Mouse (Mus musculus) cerebellum, adult 18-20 months (tissue): ENCODE data around the gene Kpna1.
"Not testable (repeated sequence)": the region's sequence is repeated elsewhere in the genome, so short reads cannot be mapped to it uniquely, and the experiment has no call there.

Source experiments
- DNase-seq, 2 experiments: peaks; one replicate each; pipeline ENCODE4 v3.0.0; 2021

Gene Kpna1

DNA sequence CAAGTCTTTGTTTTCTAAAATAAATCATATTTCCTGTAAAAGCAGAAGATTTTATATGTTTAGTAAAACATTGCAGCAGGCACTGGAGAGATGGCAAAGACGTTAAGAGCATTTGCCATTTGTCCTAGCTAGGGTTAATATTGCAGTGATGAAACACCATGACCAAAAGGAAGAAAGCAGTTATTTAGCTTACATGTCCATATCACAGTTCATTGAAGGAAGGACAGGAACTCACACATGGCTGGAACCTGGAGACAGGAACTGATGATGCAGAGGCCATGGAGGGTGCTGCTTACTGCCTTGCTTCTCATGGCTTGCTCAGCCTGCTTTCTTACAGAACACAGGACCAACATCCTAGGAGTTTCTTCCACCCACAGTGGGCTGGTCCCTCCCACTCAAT lies 13.8 kb downstream of the Kpna1 start:
- DNase-seq, result no peak

DNA sequence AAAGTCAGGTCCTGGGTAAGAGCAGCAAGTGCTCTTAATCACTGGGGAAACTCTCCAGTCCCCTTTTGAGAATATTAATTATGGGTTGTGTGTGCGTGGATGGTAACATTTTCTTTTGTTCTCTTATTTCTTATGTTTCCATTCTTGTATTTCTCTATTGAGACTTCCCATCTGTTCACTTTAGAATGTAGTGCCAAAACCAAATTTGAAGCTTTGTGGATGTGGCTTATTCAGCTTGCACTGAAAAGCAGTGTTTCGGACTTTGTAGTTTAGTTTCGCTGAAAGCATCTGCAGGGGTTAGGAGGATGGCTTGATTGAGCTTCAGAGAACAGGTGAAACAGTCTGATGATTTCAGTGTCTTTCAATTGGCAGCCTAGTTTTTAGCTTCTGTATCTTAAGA lies 14.8 kb downstream of the Kpna1 start:
- no peak for DNase-seq

DNA sequence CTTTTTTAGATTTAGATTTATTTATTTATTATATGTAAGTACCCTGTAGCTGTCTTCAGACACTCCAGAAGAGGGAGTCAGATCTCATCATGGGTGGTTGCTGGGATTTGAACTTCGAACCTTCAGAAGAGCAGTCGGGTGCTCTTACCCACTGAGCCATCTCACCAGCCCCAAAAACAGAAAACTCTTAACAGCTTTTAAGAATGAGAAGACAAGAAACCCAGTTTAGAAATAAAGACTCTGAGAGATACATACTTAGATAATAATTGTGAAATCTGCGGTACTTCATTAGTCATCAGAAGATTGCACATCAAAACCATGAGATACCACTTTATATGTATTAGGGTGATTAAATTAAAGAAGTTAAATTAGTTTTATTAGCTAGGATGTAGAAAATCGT lies 20.3 kb downstream of the Kpna1 start:
- not testable (repeated sequence) for DNase-seq

DNA sequence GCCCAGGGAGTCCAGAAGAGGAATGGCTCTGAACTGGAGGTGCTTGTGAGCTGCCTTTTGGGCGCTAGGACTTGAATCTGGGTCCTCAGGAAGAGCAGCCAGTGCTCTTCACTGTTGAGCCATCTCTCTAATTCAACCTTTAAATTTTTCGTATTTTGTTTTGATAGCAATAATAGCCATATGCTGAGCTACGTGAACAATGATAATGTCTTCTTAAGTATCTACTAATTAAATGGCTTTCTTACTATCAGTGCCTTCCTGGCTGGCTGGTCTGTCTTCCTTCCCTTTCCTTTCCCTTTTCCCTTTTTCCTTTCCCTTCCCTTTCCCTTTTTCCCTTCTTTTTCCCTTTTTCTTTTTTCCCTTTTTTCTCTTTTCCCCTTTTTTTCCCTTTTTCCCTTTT lies 29.8 kb downstream of the Kpna1 start:
- no peak for DNase-seq

DNA sequence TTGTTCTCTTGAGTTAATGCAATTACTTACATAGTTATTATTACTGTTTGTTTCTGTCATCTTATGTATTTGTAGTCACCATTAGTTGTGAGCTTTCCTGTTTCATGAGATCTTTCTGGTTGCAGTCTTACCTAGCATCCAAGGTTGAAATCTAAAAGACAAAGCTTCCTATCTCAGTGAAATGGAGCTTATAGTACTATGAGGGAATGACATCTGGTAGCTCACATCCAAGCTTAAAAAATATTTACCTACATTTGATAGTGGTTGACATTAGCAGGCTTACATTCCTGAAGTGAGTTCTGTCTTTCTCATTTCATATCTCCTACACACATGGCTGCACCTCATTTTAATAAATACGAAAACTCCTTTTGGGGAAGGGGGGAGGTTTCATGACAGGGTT lies 37.8 kb downstream of the Kpna1 start:
- no peak for DNase-seq

DNA sequence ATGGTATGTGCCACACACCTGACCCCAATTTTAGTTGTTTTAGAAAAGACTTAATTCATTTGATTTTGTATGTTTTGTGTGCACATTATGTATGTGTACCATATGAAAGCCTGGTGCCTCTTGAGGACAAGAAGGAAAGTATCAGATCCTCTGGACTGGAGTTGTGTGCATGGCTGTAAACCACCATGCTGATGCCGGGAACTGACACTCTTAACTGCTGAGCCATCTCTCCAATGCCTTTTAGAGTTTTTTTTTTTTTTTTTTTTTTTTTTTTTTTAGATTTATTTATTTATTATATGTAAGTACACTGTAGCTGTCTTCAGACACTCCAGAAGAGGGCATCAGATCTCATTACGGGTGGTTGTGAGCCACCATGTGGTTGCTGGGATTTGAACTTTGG lies 49.6 kb downstream of the Kpna1 start:
- DNase-seq, result not testable (repeated sequence)

DNA sequence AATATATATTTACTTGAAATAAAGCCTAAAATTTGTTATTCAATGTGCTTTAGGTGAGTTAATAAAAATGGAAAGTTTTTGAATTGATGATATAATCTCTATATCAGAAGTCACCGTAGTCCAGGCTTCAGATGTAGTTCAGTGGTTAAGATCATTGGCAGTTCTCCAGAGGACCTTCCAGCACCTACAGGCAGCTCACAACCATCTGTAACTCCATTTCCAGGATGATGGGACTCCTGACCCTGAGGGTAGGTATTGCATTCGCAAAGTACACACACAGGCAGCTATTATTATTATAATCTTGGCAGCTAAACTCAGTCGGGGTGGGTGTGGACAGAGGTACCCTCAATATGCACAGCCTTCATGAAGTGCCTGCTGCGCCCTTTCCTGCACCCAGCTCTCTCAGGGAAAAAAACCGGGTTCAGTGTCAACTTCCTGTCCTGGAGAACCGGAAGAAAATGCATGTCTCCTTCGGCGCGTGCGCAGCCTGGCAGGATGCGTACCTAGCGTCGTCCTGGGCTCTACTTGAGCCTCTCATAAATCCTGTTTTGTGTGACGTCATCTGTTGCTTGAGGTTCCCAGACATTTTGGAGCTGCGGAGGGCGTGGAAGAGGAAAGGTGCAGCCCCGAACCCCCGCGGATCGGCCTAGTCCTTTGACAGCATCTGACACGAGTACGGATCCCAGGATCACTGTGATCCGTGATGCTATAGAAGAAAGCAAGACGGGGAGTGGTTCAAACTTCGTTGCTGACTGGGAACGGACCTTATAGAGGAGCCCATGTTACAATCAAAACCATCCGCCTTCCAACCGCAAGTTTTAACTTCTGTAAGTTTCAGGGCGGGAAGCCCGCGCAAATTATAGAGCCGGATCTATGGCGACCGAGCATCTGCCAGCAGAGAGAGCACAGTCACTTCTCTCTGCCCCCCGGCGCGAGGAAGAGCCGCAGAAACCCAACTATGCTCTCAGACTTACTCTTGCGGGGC lies 62.4 kb downstream of the Kpna1 start, which contains the start of gene Wdr5b:
Gene Wdr5b (plus strand): TSS at position 551 of the 985 bp plus-strand sequence.
- peak; percentile 92 to 95 for DNase-seq

DNA sequence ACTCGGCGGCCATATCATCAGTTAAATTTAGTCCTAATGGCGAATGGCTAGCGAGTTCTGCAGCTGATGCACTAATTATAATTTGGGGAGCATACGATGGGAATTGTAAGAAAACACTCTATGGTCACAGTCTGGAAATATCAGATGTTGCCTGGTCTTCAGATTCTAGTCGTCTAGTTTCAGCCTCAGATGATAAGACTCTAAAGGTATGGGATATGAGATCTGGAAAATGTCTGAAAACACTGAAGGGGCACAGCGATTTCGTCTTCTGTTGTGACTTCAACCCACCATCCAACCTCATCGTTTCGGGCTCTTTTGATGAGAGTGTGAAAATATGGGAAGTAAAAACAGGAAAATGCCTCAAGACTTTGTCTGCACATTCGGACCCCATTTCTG lies 63.1 kb downstream of the Kpna1 start:
- no peak for DNase-seq

DNA sequence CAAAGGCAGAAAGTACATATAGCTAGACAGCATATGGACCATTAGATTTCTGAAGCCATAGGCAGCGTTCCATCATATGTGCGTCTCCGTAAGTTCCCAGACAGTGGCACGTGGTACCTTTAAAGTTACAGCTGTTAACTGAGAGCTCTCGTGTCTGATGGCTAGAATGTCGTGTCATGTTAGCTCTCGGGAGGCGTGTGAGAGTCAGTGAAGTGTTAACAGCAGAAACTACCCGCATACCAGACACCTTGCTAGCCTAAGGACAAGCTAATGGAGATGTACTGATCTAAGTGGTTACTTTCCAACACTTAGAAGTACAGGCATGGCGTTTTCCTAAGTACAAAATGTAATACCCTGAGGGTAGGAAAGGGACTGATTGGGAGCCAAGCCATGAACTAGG lies 64.5 kb downstream of the Kpna1 start:
- DNase-seq, result no peak

DNA sequence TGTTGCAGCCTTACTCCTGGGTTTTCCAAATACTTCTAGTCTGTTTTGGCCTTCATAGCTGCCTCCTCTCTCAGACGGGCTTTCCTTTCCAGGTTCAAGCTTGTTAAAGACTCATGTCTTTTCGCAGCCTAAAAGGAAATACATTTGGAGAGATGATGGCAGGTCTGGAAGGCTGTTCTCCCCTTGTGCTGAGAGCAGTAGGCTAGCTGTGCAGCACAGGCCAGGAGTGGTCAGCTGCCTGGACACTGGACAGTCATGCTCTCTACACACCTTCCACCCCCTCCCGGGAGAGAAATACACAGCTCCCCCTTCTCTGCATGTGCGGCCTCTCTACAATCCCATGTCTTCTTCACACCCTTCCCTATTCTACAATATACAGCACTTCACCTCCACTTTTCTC lies 65.4 kb downstream of the Kpna1 start:
- no peak for DNase-seq

DNA sequence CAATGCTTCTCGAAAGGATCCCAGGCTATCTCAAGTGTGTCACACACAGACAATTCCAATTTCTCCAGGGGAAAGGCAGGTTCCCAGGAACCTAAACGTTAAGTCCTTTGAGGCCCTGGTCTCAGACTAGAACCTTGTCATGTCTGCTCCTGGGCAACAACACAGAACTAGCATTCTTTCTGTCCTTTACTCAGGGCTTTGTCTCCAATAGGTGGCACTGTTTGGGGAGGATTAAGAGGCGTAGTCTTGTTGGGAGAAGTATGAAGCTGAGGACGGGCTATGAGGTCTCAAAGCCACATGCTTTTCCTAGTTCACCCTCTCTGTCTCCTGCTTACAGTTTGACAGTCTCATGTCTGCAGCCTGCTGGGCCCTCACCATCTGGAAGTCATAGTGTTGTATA lies 69.0 kb downstream of the Kpna1 start:
- no peak for DNase-seq

DNA sequence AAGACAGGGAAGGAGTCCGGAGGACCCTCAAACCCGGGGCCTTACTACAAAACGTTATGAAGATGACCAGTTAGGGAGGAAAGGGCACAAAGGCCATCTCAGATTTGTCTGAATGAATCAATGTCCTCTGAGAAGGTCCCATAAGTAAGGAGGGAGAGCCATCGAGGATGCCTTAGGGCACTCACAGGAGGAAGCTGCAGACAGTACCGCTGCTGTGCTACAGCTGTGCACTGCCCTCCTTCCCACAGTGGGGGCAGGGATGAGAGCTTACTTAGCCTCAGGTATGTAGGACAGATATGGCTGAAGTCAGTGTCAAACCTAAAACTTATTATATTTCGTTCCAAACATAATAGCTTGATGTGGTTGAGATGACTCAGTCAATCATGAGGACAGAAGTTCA lies 72.9 kb downstream of the Kpna1 start:
- no peak for DNase-seq

DNA sequence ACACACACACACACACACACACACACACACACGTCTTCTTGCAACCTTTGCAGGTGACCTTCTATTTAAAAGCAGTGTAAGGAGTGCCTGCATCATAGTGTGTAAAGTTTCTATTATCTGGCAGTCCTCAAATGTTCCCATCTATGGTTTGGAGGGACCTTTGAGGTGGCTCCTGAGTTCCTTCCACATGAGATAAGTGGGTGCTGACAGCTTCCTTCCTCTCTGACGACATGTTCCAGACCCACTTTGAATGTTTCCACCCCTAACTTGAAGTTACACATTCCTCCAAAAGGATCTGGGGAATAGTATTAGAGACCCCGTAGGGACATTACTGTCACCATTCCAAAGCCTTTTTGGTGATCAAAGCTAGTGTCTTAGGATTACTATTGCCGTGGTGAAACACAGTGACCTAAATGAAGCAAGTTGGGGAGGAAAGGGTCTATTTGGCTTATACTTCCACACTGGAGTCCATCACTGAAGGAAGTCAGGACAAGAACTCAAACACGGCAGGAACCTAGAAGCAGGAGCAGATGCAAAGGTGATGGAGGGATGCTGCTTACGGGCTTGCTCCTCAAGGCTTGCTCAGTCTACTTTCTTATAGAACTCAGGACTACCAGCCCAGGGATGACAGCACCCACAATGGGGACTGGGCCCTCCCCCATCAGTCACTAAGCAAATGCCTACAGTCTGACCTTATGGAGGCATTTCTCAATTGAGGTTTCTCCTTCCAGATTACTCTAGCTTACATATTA lies 75.2 kb downstream of the Kpna1 start:
- no peak for DNase-seq

DNA sequence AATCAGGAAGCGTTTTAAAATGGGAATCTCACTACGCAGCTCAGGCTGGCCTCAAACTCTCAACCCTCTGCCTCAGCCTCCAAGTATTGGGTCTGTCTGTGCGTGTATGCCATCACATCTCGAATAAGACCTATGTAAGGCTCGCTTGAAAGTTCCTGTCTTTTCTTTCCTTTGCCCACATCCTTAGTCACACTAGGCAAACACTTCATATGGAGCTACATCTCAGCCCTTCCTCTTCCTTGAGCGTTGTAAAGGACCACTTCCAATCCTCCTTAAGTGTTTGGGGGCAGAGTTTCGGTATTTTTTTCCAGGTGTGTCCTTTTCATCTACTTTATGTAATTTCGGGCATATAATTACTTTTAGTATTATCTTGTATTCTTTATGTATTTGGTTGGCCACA lies 76.4 kb downstream of the Kpna1 start:
- no peak for DNase-seq

DNA sequence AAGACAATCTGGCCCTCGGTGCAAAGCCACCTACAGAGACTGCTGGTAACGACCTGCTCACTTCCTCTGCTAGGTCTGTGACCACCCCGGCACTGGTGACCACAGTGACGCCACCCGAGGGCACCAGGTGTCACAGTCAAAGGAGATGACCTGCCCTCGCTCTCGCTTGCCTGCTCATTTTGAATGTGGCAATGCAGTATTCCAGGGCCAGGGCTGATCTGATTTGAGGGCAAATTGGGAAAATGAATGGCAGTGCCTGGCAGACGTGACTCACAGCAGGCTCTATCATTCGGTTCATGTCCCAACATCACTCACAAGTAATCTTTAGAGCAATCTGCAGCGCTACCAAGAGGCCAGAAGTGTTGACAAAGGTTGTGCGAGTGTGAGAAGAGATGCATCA lies 77.9 kb downstream of the Kpna1 start:
- DNase-seq, result no peak

DNA sequence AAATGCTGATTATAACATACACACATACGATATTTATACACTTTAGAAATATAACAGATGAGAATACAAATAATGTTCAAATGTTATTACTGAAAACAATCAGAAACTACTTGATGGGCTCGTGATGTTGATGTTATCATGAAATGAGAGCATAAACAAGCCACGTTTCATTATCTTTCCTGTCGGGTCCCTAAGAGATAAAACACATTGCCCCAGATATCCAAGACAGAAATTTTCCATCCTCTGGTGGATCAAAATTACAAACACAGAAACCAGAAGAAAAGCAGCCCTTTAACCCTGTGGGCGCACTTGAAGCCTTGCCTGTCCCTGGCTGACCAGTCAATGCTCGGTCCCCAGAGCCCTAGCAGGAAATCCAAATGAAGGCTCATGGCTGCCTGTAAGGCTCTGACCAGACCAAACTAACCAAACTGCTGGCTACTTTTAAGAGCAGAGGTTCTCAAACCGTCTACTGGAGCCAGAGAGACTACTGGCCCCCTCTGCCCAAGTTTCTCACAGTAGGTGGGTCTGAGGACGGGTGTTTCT lies 79.5 kb downstream of the Kpna1 start:
- no peak for DNase-seq

DNA sequence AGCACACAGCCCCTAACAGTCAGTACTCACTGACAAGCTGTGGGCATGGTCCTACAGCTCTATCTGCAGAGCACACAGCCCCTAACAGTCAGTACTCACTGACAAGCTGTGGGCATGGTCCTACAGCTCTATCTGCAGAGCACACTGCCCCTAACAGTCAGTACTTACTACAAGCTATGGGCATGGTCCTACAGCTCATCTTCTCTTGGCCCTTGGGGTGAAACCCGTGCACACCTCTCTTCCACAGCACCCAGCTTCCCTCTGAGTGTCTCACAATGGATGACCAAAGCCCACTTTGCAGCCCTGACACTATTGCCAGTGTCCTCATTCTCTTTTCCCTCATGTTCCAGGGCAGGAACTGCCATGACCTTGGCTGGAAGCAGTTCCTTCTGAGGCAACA lies 84.0 kb downstream of the Kpna1 start:
- DNase-seq, result not testable (repeated sequence)

DNA sequence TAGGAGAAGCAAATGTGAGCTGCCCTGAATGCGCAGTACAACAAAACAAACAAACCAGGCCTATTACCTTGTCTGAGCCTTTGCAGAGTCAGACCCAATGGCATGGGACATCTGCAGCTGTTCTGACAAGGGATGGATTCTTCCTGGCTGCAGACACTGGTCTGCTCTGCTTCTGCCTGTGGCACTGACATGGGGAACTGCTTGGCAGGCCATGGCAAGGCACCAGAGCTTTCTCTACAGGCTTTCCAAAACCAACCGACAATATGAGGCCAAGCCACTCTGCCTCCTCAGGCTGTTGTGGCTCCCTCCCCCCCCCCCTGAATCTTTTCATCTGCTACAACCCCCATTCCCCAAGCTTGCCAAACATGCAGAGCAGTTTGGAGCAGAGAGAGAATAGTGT lies 84.8 kb downstream of the Kpna1 start:
- DNase-seq, result peak in 1 of 2 experiments; percentile 18

DNA sequence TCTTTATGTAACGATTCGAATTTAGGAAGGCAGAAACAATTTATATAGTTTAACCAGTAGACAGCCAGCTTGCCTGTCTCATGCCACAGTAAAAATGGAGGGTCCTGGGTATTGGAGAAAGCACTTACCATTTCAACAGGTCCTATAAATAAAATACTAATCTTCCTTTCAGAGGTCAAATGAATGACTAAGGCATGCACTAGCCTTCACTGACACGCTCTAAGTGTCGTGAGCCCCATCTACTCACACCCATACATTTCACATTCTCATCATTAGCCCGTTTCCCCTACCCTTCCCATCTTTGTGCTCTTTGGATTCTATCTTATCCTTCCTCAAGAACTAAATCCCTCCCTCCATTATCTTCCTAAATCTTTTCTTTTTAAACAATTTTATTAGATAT lies 86.4 kb downstream of the Kpna1 start:
- DNase-seq, result no peak

DNA sequence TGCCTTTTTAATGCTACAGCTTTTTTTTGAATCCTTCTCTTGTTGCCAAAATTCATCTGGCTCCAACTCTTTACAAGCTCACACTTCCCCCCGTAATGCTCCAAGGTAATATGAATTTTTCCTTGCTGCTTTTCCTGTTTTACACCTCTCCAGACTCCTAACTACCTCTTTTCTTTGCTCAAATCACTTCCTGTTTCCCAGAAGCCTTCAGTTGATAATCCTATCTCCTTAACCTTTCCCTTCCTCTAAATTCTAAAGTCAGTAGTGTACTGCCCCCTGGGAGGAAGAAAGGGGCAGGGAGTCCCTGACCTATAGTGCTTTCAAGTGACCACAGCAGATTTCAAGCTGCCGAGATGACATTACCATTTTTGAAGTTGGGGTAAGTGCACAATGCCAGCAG lies 89.1 kb downstream of the Kpna1 start:
- DNase-seq, result no peak

DNA sequence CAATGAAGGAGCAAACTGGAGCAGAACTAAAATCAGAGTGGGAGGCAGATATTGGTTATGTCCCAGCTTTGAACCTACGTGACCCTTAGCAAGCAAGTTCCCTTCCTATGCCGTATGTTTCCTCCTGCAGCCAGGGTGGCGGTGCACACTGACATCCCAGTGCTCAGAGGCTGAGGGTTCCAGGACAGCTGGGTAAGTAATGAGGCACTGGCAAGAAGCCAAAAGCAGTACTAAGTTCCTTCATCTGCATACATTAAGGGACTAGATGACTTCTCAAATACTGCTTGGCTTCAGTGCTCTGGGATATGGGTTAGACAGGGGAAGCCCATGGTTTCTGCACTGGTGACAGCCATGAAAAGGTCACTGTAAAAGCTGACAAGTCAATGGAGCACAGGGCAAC lies 89.8 kb downstream of the Kpna1 start:
- DNase-seq, result no peak

DNA sequence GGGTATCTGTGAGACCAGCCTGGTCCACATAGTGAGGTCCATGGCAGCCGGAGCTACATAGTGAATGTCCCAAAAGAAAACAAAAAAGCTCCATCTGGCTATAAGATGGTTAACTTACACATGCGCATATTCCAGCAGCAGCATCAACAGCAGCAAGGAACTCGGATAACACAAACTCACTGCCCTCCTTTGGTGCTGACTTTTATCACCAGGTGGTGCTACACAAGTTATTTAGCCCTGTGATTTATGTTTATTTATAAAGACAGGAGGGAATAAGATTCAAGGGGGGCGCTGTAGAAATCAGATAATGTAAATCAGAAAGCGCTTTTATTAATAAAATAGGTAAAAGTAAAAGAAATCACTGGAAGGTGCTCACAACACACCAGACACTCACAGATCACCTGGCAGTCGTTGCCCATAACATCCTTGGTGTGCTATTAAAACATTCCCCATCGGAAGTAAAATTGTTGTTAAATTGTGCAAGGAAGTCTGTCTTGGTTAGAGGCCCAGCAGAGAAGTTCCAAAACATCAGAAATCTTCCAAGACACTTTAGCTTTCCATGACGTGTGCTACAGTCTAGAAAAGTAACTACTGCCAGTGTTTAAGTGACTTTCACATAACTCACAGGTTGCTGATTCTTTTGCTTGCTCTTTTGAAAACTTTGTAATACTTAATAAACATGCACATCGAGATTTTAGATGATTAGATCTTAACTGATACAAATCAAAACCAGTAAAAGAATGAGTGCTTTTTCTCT lies 91.4 kb downstream of the Kpna1 start:
- no peak for DNase-seq

DNA sequence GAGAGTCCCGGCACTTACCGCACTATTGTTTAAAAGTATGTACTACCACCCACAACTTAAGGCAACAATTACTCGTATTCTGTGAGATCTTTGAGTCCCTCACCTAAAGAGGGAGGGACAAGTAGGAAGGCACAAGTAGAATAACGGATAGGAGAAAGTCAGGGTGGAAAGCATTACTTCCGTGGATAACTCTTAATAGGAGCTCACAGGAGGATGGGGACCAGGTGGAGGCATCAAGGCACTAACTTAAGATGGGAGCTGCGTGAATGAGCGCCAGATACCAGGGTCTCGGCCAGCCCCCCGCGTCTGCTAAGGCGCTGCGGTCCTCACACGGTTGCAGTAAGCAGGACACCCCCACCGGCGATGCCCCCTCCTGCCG lies 92.5 kb downstream of the Kpna1 start:
- no peak for DNase-seq
